Mouse (Mus musculus) liver, embryonic 14.5 days (tissue): ENCODE data around the gene Olfr482. TPM values are rescaled to one million over a fixed set of nuclear protein-coding genes. Genes with fewer than 3 reads are reported as not detected.

Source experiments
- ATAC-seq: fragments of 200-750 bp; cut with Nextera tagmentation; 2 replicates; pipeline ENCODE4 v1.8.0; 2017; ENCODE audit warnings: moderate number of reproducible peaks, mild to moderate bottlenecking, moderate library complexity; ENCODE audit not compliant: insufficient read depth
- DNase-seq, 3 experiments: peaks; one replicate each; pipeline ENCODE4 v3.0.0-alpha.2; 2012 to 2013; ENCODE audit warnings: low read depth in 3 of 3, low spot score in 3 of 3
- H3K27ac ChIP-seq: fragments of 300-500 bp; sonication (generic); 2 replicates; pipeline ENCODE4 v1.5.1; 2014; ENCODE audit warnings: moderate library complexity, mild to moderate bottlenecking, control low read depth, inconsistent platforms
- H3K27me3 ChIP-seq: fragments of 300-500 bp; sonication (generic); 2 replicates; pipeline ENCODE4 v1.6.1; 2014; ENCODE audit warnings: mild to moderate bottlenecking, low read length, moderate library complexity; ENCODE audit not compliant: control insufficient read depth, insufficient read depth
- H3K36me3 ChIP-seq: fragments of 300-500 bp; sonication (generic); replicated peaks from 2 replicates; pipeline ENCODE4 v1.6.1; 2014; ENCODE audit warnings: low read depth; ENCODE audit not compliant: control insufficient read depth, insufficient read depth
- H3K4me1 ChIP-seq, 2 experiments: fragments of 200-500 bp in 1 of 2; fragments of 300-500 bp in 1 of 2; sonication (generic) in 1 of 2; replicated peaks; 2 replicates each; pipeline ENCODE4 v1.6.1; 2012 to 2014; ENCODE audit warnings: antibody characterized with exemption in 1 of 2, inconsistent platforms in 1 of 2, low read length in 1 of 2; ENCODE audit not compliant: control insufficient read depth in 2 of 2, insufficient read depth in 2 of 2
- H3K4me2 ChIP-seq: fragments of 300-500 bp; sonication (generic); 2 replicates; pipeline ENCODE4 v1.6.1; 2014; ENCODE audit warnings: low read depth, mild to moderate bottlenecking, control low read depth, moderate library complexity
- H3K4me3 ChIP-seq, 2 experiments: fragments of 200-500 bp in 1 of 2; fragments of 300-500 bp in 1 of 2; sonication (generic) in 1 of 2; 2 replicates each; pipeline ENCODE4 v1.5.1; 2012 to 2014; ENCODE audit warnings: low read depth in 2 of 2, low read length in 2 of 2, mild to moderate bottlenecking in 2 of 2, control low read depth in 1 of 2, inconsistent platforms in 1 of 2, moderate library complexity in 1 of 2; ENCODE audit not compliant: insufficient read depth in 1 of 2
- H3K9ac ChIP-seq: fragments of 300-500 bp; sonication (generic); replicated peaks from 2 replicates; pipeline ENCODE4 v1.6.1; 2014; ENCODE audit warnings: mild to moderate bottlenecking, control low read depth, moderate library complexity
- H3K9me3 ChIP-seq: fragments of 300-500 bp; sonication (generic); 2 replicates; pipeline ENCODE4 v1.6.1; 2016; ENCODE audit warnings: low read length, mixed read lengths; ENCODE audit not compliant: control insufficient read depth
- CTCF ChIP-seq: IDR thresholded peaks from 2 replicates; pipeline ENCODE4 v1.5.1; 2016; ENCODE audit warnings: antibody characterized with exemption, low read depth, control low read depth
- EP300 ChIP-seq: IDR thresholded peaks from 2 replicates; pipeline ENCODE4 v1.6.1; 2016; ENCODE audit warnings: antibody characterized with exemption, low read depth
- WGBS: fragments of 180-500 bp; shearing (Covaris S2); extraction: QIAGEN DNeasy Blood & Tissue Kit; methylation state at CpG from one replicate; pipeline ENCODE4 v1.1.7; 2014; ENCODE audit not compliant: insufficient replicate concordance; 5-methylcytosine and 5-hydroxymethylcytosine counted together
- polyA plus RNA-seq, 2 experiments: library from polyadenylated mRNA; depleted of rRNA in 1 of 2; stranded (reverse) in 1 of 2; unstranded in 1 of 2; fragments of >200 nt; fragmentation: Nextera tagmentation in 1 of 2; extraction: Ambion mirVana in 1 of 2; gene quantifications; 2 replicates each; pipeline versions ENCODE4 v1.2.1 to v1.2.3; 2012 to 2014

Olfr482 gene
- polyA plus RNA-seq (2012; rRNA removed): 0.01 TPM in 2 replicates
- not detected in 2 replicates for polyA plus RNA-seq (2014; fragmentation: Nextera tagmentation; extraction: Ambion mirVana)

GRCm38 (mm10) chr7:108097486-108097885 lies at the start of gene Olfr482:
Gene Olfr482 (minus strand): TSS chr7:108097586.
- H3K27me3 ChIP-seq: no peaks in the 10 kb centered on the region
- no peaks in the 10 kb centered on the region for H3K4me1 ChIP-seq
- H3K9me3 ChIP-seq: no peaks in the 10 kb centered on the region
- TF ChIP-seq EP300 (no peak), CTCF (no peak)
- H3K4me3 ChIP-seq: no peak within 1 kb of the TSS
- no peak within 1 kb of the TSS for H3K27ac ChIP-seq
- DNase-seq (no peak), ATAC-seq (no peak)
- H3K4me2 ChIP-seq: no peak within 1 kb of the TSS
- no peaks in the 10 kb centered on the region for H3K36me3 ChIP-seq
- 65% methylated on average over 1 of the region's 1 CpGs for WGBS
- no peak within 1 kb of the TSS for H3K9ac ChIP-seq

- no peaks in the 10 kb centered on the region for H3K4me1 ChIP-seq
- H3K4me2 ChIP-seq: no peak within 1 kb of the TSS
- H3K27me3 ChIP-seq: no peaks in the 10 kb centered on the region
- ATAC-seq (no peak), DNase-seq (no peak)
- H3K36me3 ChIP-seq: no peaks in the 10 kb centered on the region
- TF ChIP-seq EP300 (no peak), CTCF (no peak)
- no peak within 1 kb of the TSS for H3K4me3 ChIP-seq
- no peak within 1 kb of the TSS for H3K27ac ChIP-seq
- no peak within 1 kb of the TSS for H3K9ac ChIP-seq
- no peaks in the 10 kb centered on the region for H3K9me3 ChIP-seq
Measured at GRCm38 (mm10) chr7:108127349-108127748, 30.0 kb upstream of the Olfr482 start, which contains the start of gene Olfr484. Gene Olfr484 (minus strand): TSS chr7:108127449.

- Histone ChIP-seq H3K9ac (no peak overlapping the region), H3K27ac (no peak overlapping the region), H3K4me3 (no peak overlapping the region), H3K4me1 (no peaks in the 10 kb centered on the region), H3K27me3 (no peaks in the 10 kb centered on the region), H3K36me3 (no peaks in the 10 kb centered on the region), H3K4me2 (no peak overlapping the region), H3K9me3 (no peaks in the 10 kb centered on the region)
- ATAC-seq (no peak), DNase-seq (no peak)
- TF ChIP-seq EP300 (no peak), CTCF (no peak)
- 21% methylated on average over 1 of the region's 1 CpGs for WGBS
Measured at GRCm38 (mm10) chr7:108121416-108121815, 24.0 kb upstream of the Olfr482 start.

- Histone ChIP-seq H3K4me3 (no peak overlapping the region), H3K4me2 (no peak overlapping the region), H3K9me3 (no peaks in the 10 kb centered on the region), H3K27ac (no peak overlapping the region), H3K36me3 (no peaks in the 10 kb centered on the region), H3K4me1 (no peaks in the 10 kb centered on the region), H3K27me3 (no peaks in the 10 kb centered on the region), H3K9ac (no peak overlapping the region)
- no peak for ATAC-seq
- DNase-seq: no peak
- TF ChIP-seq EP300 (no peak), CTCF (no peak)
- 9% methylated on average over 1 of the region's 1 CpGs for WGBS
Measured at GRCm38 (mm10) chr7:108120681-108121080, 23.3 kb upstream of the Olfr482 start.

- Histone ChIP-seq H3K9ac (no peak within 1 kb of the TSS), H3K9me3 (no peaks in the 10 kb centered on the region), H3K27ac (no peak within 1 kb of the TSS), H3K36me3 (no peaks in the 10 kb centered on the region), H3K27me3 (no peaks in the 10 kb centered on the region), H3K4me3 (no peak within 1 kb of the TSS), H3K4me1 (no peaks in the 10 kb centered on the region), H3K4me2 (no peak within 1 kb of the TSS)
- 71% methylated on average over 1 of the region's 1 CpGs for WGBS
- ATAC-seq (no peak), DNase-seq (no peak)
- no peak for TF ChIP-seq EP300
- TF ChIP-seq CTCF: no peak
Measured at GRCm38 (mm10) chr7:108100549-108100948, 3.2 kb upstream of the Olfr482 start, which contains the start of gene Olfr483. Gene Olfr483 (plus strand): TSS chr7:108100849.
